Mouse (Mus musculus) G1E (cell line): ENCODE results near the gene Tm7sf3. TPM values are rescaled to one million over a fixed set of nuclear protein-coding genes. Genes with fewer than 3 reads are reported as not detected.
A peak's percentile ranks its signal among the peaks of the same experiment; 100 is the strongest.

Experiments
- ATAC-seq: 2 replicates; pipeline ENCODE4 v1.8.0; 2016; ENCODE audit warnings: mild to moderate bottlenecking; ENCODE audit not compliant: insufficient number of reproducible peaks, poor library complexity, low FRiP score, severe bottlenecking; ENCODE audit errors: extremely low read depth
- DNase-seq: peaks from one replicate; pipeline ENCODE4 v3.0.0; 2012; ENCODE audit warnings: low spot score
- H3K27me3 ChIP-seq: 2 replicates; pipeline ENCODE4 v1.6.1; 2012; ENCODE audit warnings: mild to moderate bottlenecking, low read length, inconsistent platforms; ENCODE audit not compliant: insufficient read depth
- H3K36me3 ChIP-seq: replicated peaks from 2 replicates; pipeline ENCODE3; 2012; ENCODE audit warnings: mild to moderate bottlenecking, inconsistent platforms
- H3K4me1 ChIP-seq: 2 replicates; pipeline ENCODE4 v1.6.1; 2012; ENCODE audit warnings: low read depth, low read length, inconsistent platforms, mixed read lengths; ENCODE audit not compliant: insufficient read depth
- H3K4me3 ChIP-seq: 2 replicates; pipeline ENCODE4 v1.5.1; 2012; ENCODE audit warnings: low read depth, mild to moderate bottlenecking, inconsistent platforms, low read length, moderate library complexity, mixed read lengths
- H3K9me3 ChIP-seq: replicated peaks from 2 replicates; pipeline ENCODE4 v1.6.1; 2012; ENCODE audit warnings: inconsistent platforms
- CTCF ChIP-seq: IDR thresholded peaks from 2 replicates; pipeline ENCODE4 v1.5.1; 2012; ENCODE audit warnings: low read depth, low read length, inconsistent platforms, mixed read lengths
- GATA1 ChIP-seq: IDR thresholded peaks from 2 replicates; pipeline ENCODE4 v1.6.1; 2012; ENCODE audit warnings: borderline replicate concordance, low read length, inconsistent platforms, mixed read lengths
- GATA2 ChIP-seq: IDR thresholded peaks from 2 replicates; pipeline ENCODE4 v1.6.1; 2012; ENCODE audit warnings: low read depth, low read length, inconsistent platforms, borderline replicate concordance
- POLR2AphosphoS5 ChIP-seq: IDR thresholded peaks from 2 replicates; pipeline ENCODE4 v1.6.1; 2012; ENCODE audit warnings: low read depth, low read length, inconsistent platforms; ENCODE audit not compliant: insufficient replicate concordance
- TAL1 ChIP-seq: conservative IDR thresholded peaks from 2 replicates; pipeline ENCODE4 v1.6.1; 2012; ENCODE audit warnings: low read depth, low read length, inconsistent platforms, mixed read lengths
- polyA plus RNA-seq: library from polyadenylated mRNA; stranded (reverse); fragments of >175 nt; gene quantifications from 2 replicates; pipeline ENCODE4 v1.2.3, GENCODE M21; 2012
- total RNA-seq, 2 experiments: library from RNA; stranded (forward) in 1 of 2; stranded (reverse) in 1 of 2; fragments of 200-1000 nt in 1 of 2; fragments of >200 nt in 1 of 2; fragmentation: Nextera tagmentation in 1 of 2; gene quantifications; 2 replicates each; pipeline ENCODE4 v1.2.3; 2014 to 2017

The Tm7sf3 gene
- total and polyA plus RNA-seq, 3 experiments, result 24.7 to 27.8 (median 25.0) TPM

GRCm38 (mm10) chr6:146583366-146584046 is 59.1 kb downstream of the Tm7sf3 start:
- Histone ChIP-seq H3K4me3 (no peak overlapping the region), H3K27me3 (no peaks in the 10 kb centered on the region), H3K36me3 (peaks cover 54% of the 10 kb centered on the region), H3K9me3 (no peaks in the 10 kb centered on the region), H3K4me1 (peaks cover 14% of the 10 kb centered on the region)
- no peak for DNase-seq
- no peak for TF ChIP-seq CTCF
- no peak for TF ChIP-seq TAL1
- TF ChIP-seq GATA2, result no peak
- no peak for TF ChIP-seq POLR2AphosphoS5
- no peak for TF ChIP-seq GATA1
- ATAC-seq, result no peak

- H3K4me3 ChIP-seq, result no peak overlapping the region
- H3K9me3 ChIP-seq, result no peaks in the 10 kb centered on the region
- DNase-seq, result no peak
- H3K27me3 ChIP-seq, result no peaks in the 10 kb centered on the region
- peaks cover 25% of the 10 kb centered on the region for H3K4me1 ChIP-seq
- TF ChIP-seq TAL1 (no peak), GATA2 (no peak), POLR2AphosphoS5 (no peak), GATA1 (no peak), CTCF (no peak)
- ATAC-seq, result no peak
- peaks cover 30% of the 10 kb centered on the region for H3K36me3 ChIP-seq
Measured at GRCm38 (mm10) chr6:146580381-146580926, 62.2 kb downstream of the Tm7sf3 start.

GRCm38 (mm10) chr6:146578586-146578985 is 64.0 kb downstream of the Tm7sf3 start:
- ATAC-seq (0 out of 2 replicates have a peak, but pooled peaks have one; percentile 18), DNase-seq (no peak)
- Histone ChIP-seq H3K9me3 (no peaks in the 10 kb centered on the region), H3K27me3 (no peaks in the 10 kb centered on the region), H3K4me1 (peaks cover 30% of the 10 kb centered on the region), H3K36me3 (peaks cover 26% of the 10 kb centered on the region), H3K4me3 (peak overlapping the region; percentile 99)
- TF ChIP-seq POLR2AphosphoS5 (no peak), CTCF (no peak), TAL1 (no peak), GATA2 (no peak), GATA1 (no peak)

GRCm38 (mm10) chr6:146578111-146578531 is 64.5 kb downstream of the Tm7sf3 start:
- Histone ChIP-seq H3K9me3 (no peaks in the 10 kb centered on the region), H3K4me3 (peak overlapping the region; percentile 99), H3K4me1 (peaks cover 30% of the 10 kb centered on the region), H3K27me3 (no peaks in the 10 kb centered on the region), H3K36me3 (peaks cover 24% of the 10 kb centered on the region)
- DNase-seq (peak; percentile 43), ATAC-seq (peak; percentile 50)
- no peak for TF ChIP-seq GATA2
- TF ChIP-seq TAL1, result no peak
- no peak for TF ChIP-seq CTCF
- no peak for TF ChIP-seq POLR2AphosphoS5
- no peak for TF ChIP-seq GATA1

- H3K9me3 ChIP-seq, result no peaks in the 10 kb centered on the region
- ATAC-seq, result peak; percentile 73
- TF ChIP-seq CTCF (no peak), GATA2 (no peak), TAL1 (no peak), POLR2AphosphoS5 (no peak; the same call in 1 of the 2 replicates), GATA1 (no peak)
- H3K36me3 ChIP-seq, result peaks cover 22% of the 10 kb centered on the region
- H3K4me1 ChIP-seq, result peaks cover 29% of the 10 kb centered on the region
- no peaks in the 10 kb centered on the region for H3K27me3 ChIP-seq
- peak within 1 kb of the TSS; percentile 99 for H3K4me3 ChIP-seq
- DNase-seq, result peak; percentile 90
Measured at GRCm38 (mm10) chr6:146577310-146578109, 65.1 kb downstream of the Tm7sf3 start, which contains the start of gene Ints13. Gene Ints13 (minus strand): TSS chr6:146577835.
